Comparison of ENCODE assay signal across 11 mouse cellular contexts in the genomic region with DNA sequence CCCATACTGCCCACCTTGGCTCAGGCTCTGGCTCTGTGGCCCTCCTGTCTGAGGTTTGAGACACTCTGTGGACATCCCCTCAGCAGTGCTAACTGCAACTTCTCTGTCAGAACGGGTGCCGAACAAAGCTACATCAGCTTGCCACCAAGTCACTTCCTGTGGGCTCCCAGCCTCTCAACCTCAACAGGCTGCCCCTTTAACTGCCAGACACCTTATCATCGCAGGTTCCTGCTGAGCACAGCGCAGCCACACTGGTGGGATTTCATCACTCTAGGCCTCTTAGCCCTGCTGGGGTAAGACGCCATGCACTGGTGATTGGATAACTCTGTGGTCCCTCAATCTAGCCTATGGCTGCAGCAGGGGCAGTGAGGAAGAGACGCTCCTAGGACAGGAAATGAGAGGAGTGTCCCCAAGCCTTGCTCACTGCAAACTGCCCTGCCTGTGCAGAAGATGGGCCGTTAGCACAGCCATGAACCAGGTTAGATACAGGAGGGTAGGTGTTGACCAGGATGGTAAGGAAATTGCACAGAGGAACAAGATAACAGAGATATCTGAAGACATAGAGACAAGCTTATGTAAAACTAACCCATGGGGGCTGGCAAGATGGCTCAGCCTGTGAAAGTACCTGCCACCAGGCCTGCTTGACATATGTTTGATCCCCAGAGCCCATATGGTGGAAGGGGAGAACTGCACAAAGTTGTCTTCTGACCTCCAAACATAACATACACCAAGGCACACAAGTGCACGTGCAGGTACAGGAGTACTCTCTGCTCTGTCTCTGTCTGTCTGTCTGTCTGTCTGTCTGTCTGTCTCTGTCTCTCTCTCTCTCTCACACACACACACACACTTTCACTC. TPM values are rescaled to one million over a fixed set of nuclear protein-coding genes. Genes with fewer than 3 reads are reported as not detected.
DNase-seq lines count a peak whose midpoint lies in the region; ATAC-seq and TF ChIP-seq lines count a peak whose summit lies in the region.
"Had no signal": no experiment of that assay in that cellular context is flagged by ENCODE, and none has a peak within 500 bp of the region (broad histone marks: within the 10 kb centered on the region; RNA-seq: fewer than 3 reads in every experiment).

TSS of gene Spns3 (minus strand) at position 373 of the 855 bp plus-strand sequence.

- H3K36me3 ChIP-seq in heart, embryonic 11.5 days (ENCODE audit: control insufficient read depth, insufficient read depth, low read length): no peaks in the 10 kb centered on the region
- H3K36me3 ChIP-seq in liver, embryonic 14.5 days (replicated peaks; ENCODE audit: control insufficient read depth, insufficient read depth, low read depth): no peaks in the 10 kb centered on the region
- no peaks in the 10 kb centered on the region; the same call in 1 of the 2 replicates for H3K36me3 ChIP-seq in splenic B cell, adult 2 months (ENCODE audit: control insufficient read depth, insufficient read depth, low read length, poor library complexity, severe bottlenecking)
- H3K36me3 ChIP-seq: heart, embryonic 10.5 days had no signal

- no peak within 1 kb of the TSS for H3K4me3 ChIP-seq in heart, embryonic 11.5 days (ENCODE audit: low read depth, low read length)
- peak within 1 kb of the TSS; percentile 1 to 8; a peak in 1 of 4 replicates for H3K4me3 ChIP-seq in liver, embryonic 14.5 days (ENCODE audit: insufficient read depth in 1 of 2, low read depth in 2 of 2, low read length in 2 of 2)
- H3K4me3 ChIP-seq: heart, embryonic 10.5 days had no signal

- H3K9ac ChIP-seq in heart, embryonic 11.5 days (ENCODE audit: low read depth, low read length): no peak within 1 kb of the TSS
- no peak within 1 kb of the TSS for H3K9ac ChIP-seq in liver, embryonic 14.5 days (replicated peaks)

- TF ChIP-seq CTCF in liver, embryonic 14.5 days (IDR thresholded peaks at IDR 0.05; ENCODE audit: low read depth): no peak

- DNase-seq in heart, adult 18-20 months: no peak
- peak; percentile 19 to 24 for DNase-seq in CD8-positive naive resting alpha-beta T cell, adult 2 months (ENCODE audit: low read depth in 2 of 2, low spot score in 2 of 2)
- DNase-seq in liver, embryonic 14.5 days (ENCODE audit: low read depth in 3 of 3, low spot score in 3 of 3): no peak
- DNase-seq in splenic B cell, adult 2 months (ENCODE audit: low read depth, low spot score): peak; percentile 61
- no peak for DNase-seq in frontal cortex, postnatal 10 days (ENCODE audit: low spot score in 2 of 2)
- DNase-seq in left cerebral cortex, adult 11 months (ENCODE audit: low spot score): no peak
- DNase-seq: kidney, adult 8-10 months had no signal

- no peak for TF ChIP-seq EP300 in liver, embryonic 14.5 days (IDR thresholded peaks at IDR 0.05; ENCODE audit: low read depth)

- H3K9me3 ChIP-seq in heart, embryonic 11.5 days (replicated peaks; ENCODE audit: control insufficient read depth, low read length): no peaks in the 10 kb centered on the region
- H3K9me3 ChIP-seq in liver, embryonic 14.5 days (ENCODE audit: control insufficient read depth, low read length): no peaks in the 10 kb centered on the region
- H3K9me3 ChIP-seq: heart, embryonic 10.5 days had no signal

- H3K4me1 ChIP-seq in heart, embryonic 11.5 days (ENCODE audit: control insufficient read depth, insufficient read depth, low read length): peaks cover 4% of the 10 kb centered on the region; the same call in 1 of the 2 replicates
- peaks cover 0 to 9% of the 10 kb centered on the region in 2 experiments; a peak in 2 of 4 replicates for H3K4me1 ChIP-seq in liver, embryonic 14.5 days (replicated peaks; ENCODE audit: control insufficient read depth in 2 of 2, insufficient read depth in 2 of 2, low read length in 1 of 2)

- H3K27me3 ChIP-seq in heart, embryonic 11.5 days (ENCODE audit: control insufficient read depth, insufficient read depth, low read length): no peaks in the 10 kb centered on the region
- no peaks in the 10 kb centered on the region for H3K27me3 ChIP-seq in liver, embryonic 14.5 days (ENCODE audit: control insufficient read depth, insufficient read depth, low read length)
- no peaks in the 10 kb centered on the region for H3K27me3 ChIP-seq in splenic B cell, adult 2 months (ENCODE audit: control insufficient read depth, insufficient read depth, low read length, poor library complexity, severe bottlenecking)

- H3K4me2 ChIP-seq in heart, embryonic 11.5 days: no peak within 1 kb of the TSS
- peak within 1 kb of the TSS; percentile 32 for H3K4me2 ChIP-seq in liver, embryonic 14.5 days (ENCODE audit: low read depth)

- H3K27ac ChIP-seq in heart, embryonic 11.5 days (ENCODE audit: low read depth, low read length): no peak within 1 kb of the TSS
- H3K27ac ChIP-seq in liver, embryonic 14.5 days: no peak within 1 kb of the TSS
- H3K27ac ChIP-seq: heart, embryonic 10.5 days had no signal

- 27% methylated on average over 8 of the region's 8 CpGs for WGBS in heart, embryonic 11.5 days (ENCODE audit: insufficient replicate concordance)
- 9% methylated on average over 8 of the region's 8 CpGs for WGBS in liver, embryonic 14.5 days (ENCODE audit: insufficient replicate concordance)

- 0 out of 2 replicates have a peak, but pooled peaks have one; percentile 35 for ATAC-seq in heart, embryonic 11.5 days (replicated peaks; ENCODE audit: insufficient number of reproducible peaks, low FRiP score, low TSS enrichment)
- peak; percentile 55 for ATAC-seq in liver, embryonic 14.5 days (ENCODE audit: insufficient read depth)
- no peak for ATAC-seq in erythroblast, adult 5-6 weeks (replicated peaks; ENCODE audit: low FRiP score, poor library complexity, severe bottlenecking)
- ATAC-seq: lung, postnatal 0 days had no signal

RNA-seq across cellular contexts. Expression of gene Spns3, which starts in this region (rescaled TPM):
- polyA plus RNA-seq in heart, embryonic 11.5 days (2014; fragmentation: Nextera tagmentation; extraction: Ambion mirVana): 0.17 TPM in 1 of 2 replicates, not detected in the other
- total RNA-seq in heart, adult 18-20 months (2021): not detected
- polyA plus RNA-seq in liver, embryonic 14.5 days (2012; rRNA removed): 1.3 and 1.7 TPM in 2 replicates
- 1.3 TPM in 2 replicates for polyA plus RNA-seq in liver, embryonic 14.5 days (2014; fragmentation: Nextera tagmentation; extraction: Ambion mirVana)
- total RNA-seq in erythroblast, adult 5-6 weeks (2015; ENCODE audit: low replicate concordance): 0.58 and 4.2 TPM in 2 replicates
- 1.5 and 5.1 TPM in 2 replicates for total RNA-seq in erythroblast, adult 5-6 weeks (2017; ENCODE audit: low replicate concordance)

Comparison
In these comparisons a context has a peak if more than half of its experiments do, and no peak if none do; other contexts are left out.
1. Peak in ATAC-seq in heart, embryonic 11.5 days; RNA of the gene not detected or under 1 TPM.
2. DNase-seq: peak in CD8-positive naive resting alpha-beta T cell, adult 2 months (2 of 2) and splenic B cell, adult 2 months (single experiment); none in heart, adult 18-20 months (0 of 2), liver, embryonic 14.5 days (0 of 3), frontal cortex, postnatal 10 days (0 of 2) and left cerebral cortex, adult 11 months (single experiment).